Mouse (Mus musculus) cortical plate, adult 2 months (tissue): ENCODE measurements around the gene Cnbd2. TPM values are rescaled to one million over a fixed set of nuclear protein-coding genes. Genes with fewer than 3 reads are reported as not detected.

ENCODE experiments used
- H3K27ac ChIP-seq: fragments of 200-500 bp; 2 replicates; pipeline ENCODE4 v1.5.1; 2012; ENCODE audit warnings: low read length, control low read depth, inconsistent platforms; ENCODE audit not compliant: insufficient read depth
- H3K4me1 ChIP-seq: fragments of 200-500 bp; 2 replicates; pipeline ENCODE4 v1.6.1; 2011; ENCODE audit warnings: low read length; ENCODE audit not compliant: control insufficient read depth, insufficient read depth
- H3K4me3 ChIP-seq: fragments of 200-500 bp; 2 replicates; pipeline ENCODE4 v1.5.1; 2011; ENCODE audit warnings: mild to moderate bottlenecking, low read length, control low read depth; ENCODE audit not compliant: insufficient read depth
- CTCF ChIP-seq: fragments of 200-500 bp; IDR thresholded peaks from 2 replicates; pipeline ENCODE4 v1.5.1; 2011; ENCODE audit warnings: mild to moderate bottlenecking, control low read depth, low read length; ENCODE audit not compliant: insufficient read depth; ENCODE audit errors: extremely low read depth
- POLR2A ChIP-seq: fragments of 200-500 bp; IDR thresholded peaks from 2 replicates; pipeline ENCODE4 v1.6.1; 2011; ENCODE audit warnings: mild to moderate bottlenecking, low read length, control low read depth; ENCODE audit not compliant: insufficient read depth; ENCODE audit errors: extremely low read depth
- polyA plus RNA-seq: library from polyadenylated mRNA; depleted of rRNA; stranded (reverse); fragments of >200 nt; gene quantifications from 2 replicates; pipeline ENCODE4 v1.2.3, GENCODE M21; 2012; rRNA removed

Cnbd2 gene
- 6.0 and 8.9 TPM in 2 replicates for polyA plus RNA-seq

GRCm38 (mm10) chr2:156312297-156312897 lies at the start of gene Cnbd2, which contains the start of gene Scand1:
Gene Cnbd2, plus strand, starts transcription at chr2:156312299.
Gene Scand1, minus strand, starts transcription at chr2:156312704.
- Histone ChIP-seq H3K27ac (peak within 1 kb of the TSS; percentile 94), H3K4me3 (peak within 1 kb of the TSS; percentile 71), H3K4me1 (peaks cover 4% of the 10 kb centered on the region)
- TF ChIP-seq POLR2A (peak; percentile 89), CTCF (no peak)

- no peak for TF ChIP-seq CTCF
- no peak for TF ChIP-seq POLR2A
- Histone ChIP-seq H3K4me1 (peaks cover 2% of the 10 kb centered on the region; the same call in 1 of the 2 replicates), H3K4me3 (no peak overlapping the region), H3K27ac (no peak overlapping the region)
Observed at GRCm38 (mm10) chr2:156263204-156263893, 48.8 kb upstream of the Cnbd2 start.

- Histone ChIP-seq H3K27ac (no peak overlapping the region), H3K4me1 (0 out of 2 replicates have a peak, but pooled peaks cover 2% of the 10 kb centered on the region), H3K4me3 (no peak overlapping the region)
- TF ChIP-seq POLR2A, result no peak
- TF ChIP-seq CTCF, result no peak
Observed at GRCm38 (mm10) chr2:156267636-156268035, 44.5 kb upstream of the Cnbd2 start.

- Histone ChIP-seq H3K4me1 (0 out of 2 replicates have a peak, but pooled peaks cover 2% of the 10 kb centered on the region), H3K27ac (no peak overlapping the region), H3K4me3 (no peak overlapping the region)
- TF ChIP-seq POLR2A (no peak), CTCF (no peak)
Observed at GRCm38 (mm10) chr2:156272553-156272952, 39.5 kb upstream of the Cnbd2 start.

- H3K4me3 ChIP-seq, result no peak overlapping the region
- H3K4me1 ChIP-seq, result no peaks in the 10 kb centered on the region
- H3K27ac ChIP-seq, result peak overlapping the region; percentile 17; the same call in 1 of the 2 replicates
- peak; percentile 96 for TF ChIP-seq CTCF
- no peak for TF ChIP-seq POLR2A
Observed at GRCm38 (mm10) chr2:156278226-156279017, 33.7 kb upstream of the Cnbd2 start.

GRCm38 (mm10) chr2:156281227-156281626 lies 30.9 kb upstream of the Cnbd2 start:
- TF ChIP-seq POLR2A (no peak), CTCF (no peak)
- no peak overlapping the region for H3K4me3 ChIP-seq
- H3K4me1 ChIP-seq, result no peaks in the 10 kb centered on the region
- no peak overlapping the region for H3K27ac ChIP-seq

GRCm38 (mm10) chr2:156285161-156285560 lies 26.9 kb upstream of the Cnbd2 start:
- H3K4me3 ChIP-seq, result no peak overlapping the region
- no peak for TF ChIP-seq CTCF
- TF ChIP-seq POLR2A, result no peak
- 0 out of 2 replicates have a peak, but pooled peaks cover 1% of the 10 kb centered on the region for H3K4me1 ChIP-seq
- no peak overlapping the region for H3K27ac ChIP-seq

GRCm38 (mm10) chr2:156286733-156287132 lies 25.4 kb upstream of the Cnbd2 start:
- no peak overlapping the region for H3K4me3 ChIP-seq
- no peak overlapping the region for H3K27ac ChIP-seq
- H3K4me1 ChIP-seq, result 0 out of 2 replicates have a peak, but pooled peaks cover 1% of the 10 kb centered on the region
- TF ChIP-seq CTCF (no peak), POLR2A (no peak)

GRCm38 (mm10) chr2:156288222-156288621 lies 23.9 kb upstream of the Cnbd2 start:
- H3K4me1 ChIP-seq, result 0 out of 2 replicates have a peak, but pooled peaks cover 1% of the 10 kb centered on the region
- H3K27ac ChIP-seq, result no peak overlapping the region
- H3K4me3 ChIP-seq, result no peak overlapping the region
- TF ChIP-seq CTCF (no peak), POLR2A (no peak)
